Mouse (Mus musculus): ENCODE data around the gene Ccdc57.

- TF ChIP-seq POLR2A (IDR thresholded peaks at IDR 0.05; ENCODE audit: control insufficient read depth, extremely low read depth, insufficient read depth, low read length, poor library complexity), result no peak
- TF ChIP-seq CTCF (IDR thresholded peaks at IDR 0.05; ENCODE audit: borderline replicate concordance, control insufficient read depth, extremely low read depth, insufficient read depth, low read length, poor library complexity), result no peak
Observed at GRCm38 (mm10) chr11:120796614-120796946, 136.1 kb downstream of the Ccdc57 start.

Measured in thymus, adult 2 months (tissue).